Mouse (Mus musculus) midbrain, embryonic 14.5 days (tissue): ENCODE data around the gene Vps16. TPM values are rescaled to one million over a fixed set of nuclear protein-coding genes. Genes with fewer than 3 reads are reported as not detected.

Experiments used
- ATAC-seq: fragments of 200-750 bp; cut with Nextera tagmentation; 2 replicates; pipeline ENCODE4 v1.8.0; 2017; ENCODE audit warnings: moderate number of reproducible peaks, moderate library complexity; ENCODE audit not compliant: low FRiP score, low TSS enrichment
- DNase-seq: peaks from one replicate; pipeline ENCODE4 v3.0.0-alpha.2; 2015
- H3K27ac ChIP-seq: fragments of 300-500 bp; sonication (generic); replicated peaks from 2 replicates; pipeline ENCODE4 v1.5.1; 2014; ENCODE audit warnings: mild to moderate bottlenecking, low read depth, low read length, moderate library complexity
- H3K27me3 ChIP-seq: fragments of 300-500 bp; sonication (generic); 2 replicates; pipeline ENCODE4 v1.6.1; 2014; ENCODE audit warnings: low read length, control low read depth, mixed read lengths; ENCODE audit not compliant: control insufficient read depth, insufficient read depth
- H3K36me3 ChIP-seq: fragments of 300-500 bp; sonication (generic); 2 replicates; pipeline ENCODE4 v1.6.1; 2014; ENCODE audit warnings: low read length, control low read depth; ENCODE audit not compliant: control insufficient read depth, insufficient read depth
- H3K4me1 ChIP-seq: fragments of 300-500 bp; sonication (generic); 2 replicates; pipeline ENCODE4 v1.6.1; 2014; ENCODE audit warnings: mild to moderate bottlenecking, antibody characterized with exemption, low read length, control low read depth; ENCODE audit not compliant: control insufficient read depth, insufficient read depth
- H3K4me2 ChIP-seq: fragments of 300-500 bp; sonication (generic); 2 replicates; pipeline ENCODE4 v1.6.1; 2014; ENCODE audit warnings: mild to moderate bottlenecking, low read length, moderate library complexity
- H3K4me3 ChIP-seq: fragments of 300-500 bp; sonication (generic); replicated peaks from 2 replicates; pipeline ENCODE4 v1.5.1; 2014; ENCODE audit warnings: low read depth, low read length
- H3K9ac ChIP-seq: fragments of 300-500 bp; sonication (generic); replicated peaks from 2 replicates; pipeline ENCODE4 v1.6.1; 2014; ENCODE audit warnings: mild to moderate bottlenecking, low read length, moderate library complexity
- H3K9me3 ChIP-seq: fragments of 300-500 bp; sonication (generic); 2 replicates; pipeline ENCODE4 v1.6.1; 2016; ENCODE audit warnings: low read length, control low read depth, mixed read lengths; ENCODE audit not compliant: control insufficient read depth
- WGBS: fragments of 180-500 bp; shearing (Covaris S2); extraction: QIAGEN DNeasy Blood & Tissue Kit; methylation state at CpG from one replicate; pipeline ENCODE4 v1.1.7; 2014; 5-methylcytosine and 5-hydroxymethylcytosine counted together
- polyA plus RNA-seq: library from polyadenylated mRNA; unstranded; fragments of >200 nt; fragmentation: Nextera tagmentation; extraction: Ambion mirVana; gene quantifications from 2 replicates; pipeline ENCODE4 v1.2.1, GENCODE M21; 2014

Gene Vps16
- polyA plus RNA-seq, 1 experiment from 2014 or later, result 88.6 TPM

DNA sequence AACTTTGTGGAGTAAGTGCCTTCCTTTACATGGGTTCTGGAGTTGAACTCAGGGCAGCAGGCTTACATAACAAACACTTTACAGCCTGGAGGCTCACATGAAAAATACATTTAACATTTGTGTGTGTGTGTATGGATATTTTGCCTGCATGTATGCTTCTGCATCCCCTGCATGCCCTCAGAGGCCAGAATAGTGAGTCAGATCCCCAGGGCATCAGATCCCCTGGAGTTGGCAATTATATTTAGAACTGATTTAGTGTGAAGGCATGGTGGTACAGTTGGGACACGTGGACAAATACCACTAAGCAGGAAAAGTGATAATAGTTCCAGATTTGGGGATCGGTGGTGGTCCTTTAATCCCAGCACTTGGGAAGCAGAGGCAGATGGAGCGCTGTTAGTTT, 35.4 kb downstream of the Vps16 start:
- no peaks in the 10 kb centered on the region for H3K27me3 ChIP-seq
- ATAC-seq (no peak), DNase-seq (no peak)
- H3K4me3 ChIP-seq, result no peak overlapping the region
- H3K4me2 ChIP-seq, result no peak overlapping the region
- no peaks in the 10 kb centered on the region for H3K36me3 ChIP-seq
- no peak overlapping the region for H3K27ac ChIP-seq
- H3K4me1 ChIP-seq, result no peaks in the 10 kb centered on the region
- no peak overlapping the region for H3K9ac ChIP-seq
- H3K9me3 ChIP-seq, result no peaks in the 10 kb centered on the region
- 89% methylated on average over 3 of the region's 3 CpGs for WGBS

GRCm38 (mm10) chr2:130461287-130462071, 37.3 kb downstream of the Vps16 start:
- Histone ChIP-seq H3K9me3 (no peaks in the 10 kb centered on the region), H3K36me3 (no peaks in the 10 kb centered on the region), H3K4me2 (no peak overlapping the region), H3K4me1 (no peaks in the 10 kb centered on the region), H3K27me3 (no peaks in the 10 kb centered on the region), H3K27ac (no peak overlapping the region), H3K4me3 (no peak overlapping the region), H3K9ac (no peak overlapping the region)
- ATAC-seq (no peak), DNase-seq (no peak)
- WGBS, result 82% methylated on average over 15 of the region's 15 CpGs

DNA sequence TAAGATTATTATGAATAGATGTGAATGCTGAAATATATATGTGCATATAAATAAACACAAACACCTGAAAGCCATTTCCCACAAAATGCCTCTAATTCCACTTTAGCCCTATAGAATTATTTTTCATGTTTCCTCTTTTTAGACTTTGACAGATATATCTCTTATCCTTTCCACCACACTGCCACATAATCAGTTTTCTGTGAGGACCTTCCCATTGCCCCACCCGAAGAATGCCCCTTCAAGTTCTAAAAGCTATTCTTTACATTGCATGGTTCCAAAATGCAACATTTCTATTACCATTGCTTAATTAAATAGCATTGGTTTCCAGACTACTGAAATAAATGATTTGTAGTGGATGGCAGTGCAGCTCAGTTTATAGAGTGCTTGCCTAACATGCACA, 42.3 kb downstream of the Vps16 start:
- Histone ChIP-seq H3K9me3 (no peaks in the 10 kb centered on the region), H3K27me3 (no peaks in the 10 kb centered on the region), H3K36me3 (no peaks in the 10 kb centered on the region), H3K9ac (no peak overlapping the region), H3K27ac (no peak overlapping the region), H3K4me2 (no peak overlapping the region), H3K4me1 (peaks cover 10% of the 10 kb centered on the region; the same call in 1 of the 2 replicates), H3K4me3 (no peak overlapping the region)
- 98% methylated on average over 1 of the region's 1 CpGs for WGBS
- DNase-seq, result no peak
- no peak for ATAC-seq

GRCm38 (mm10) chr2:130469366-130469765, 45.2 kb downstream of the Vps16 start:
- ATAC-seq, result no peak
- peak; percentile 72 for DNase-seq

DNA sequence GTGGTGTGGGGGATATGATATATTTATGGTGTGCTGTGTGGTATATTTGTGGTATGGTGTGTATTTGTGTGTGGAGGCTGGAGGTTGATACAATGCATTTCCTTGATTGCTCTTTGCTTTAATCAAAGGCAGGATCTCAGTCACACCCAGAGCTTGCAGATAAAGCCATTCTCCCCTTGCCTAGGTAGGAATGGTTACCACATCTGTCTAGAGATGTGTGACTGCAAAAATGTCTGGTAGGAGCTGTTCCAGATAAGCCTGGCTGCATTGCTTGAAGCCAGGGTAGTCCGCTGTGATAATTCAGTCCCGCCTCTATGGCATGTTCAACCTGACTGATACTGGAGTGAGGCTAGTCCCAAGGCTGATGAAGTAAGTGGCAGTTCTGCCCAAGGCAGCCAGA, 45.8 kb downstream of the Vps16 start:
- H3K9ac ChIP-seq, result no peak overlapping the region
- no peak overlapping the region for H3K4me3 ChIP-seq
- no peak overlapping the region for H3K27ac ChIP-seq
- peaks cover 10% of the 10 kb centered on the region; the same call in 1 of the 2 replicates for H3K4me1 ChIP-seq
- H3K36me3 ChIP-seq, result no peaks in the 10 kb centered on the region
- H3K4me2 ChIP-seq, result no peak overlapping the region
- H3K9me3 ChIP-seq, result no peaks in the 10 kb centered on the region
- no peak for DNase-seq
- H3K27me3 ChIP-seq, result no peaks in the 10 kb centered on the region
- no peak for ATAC-seq
- WGBS, result 62% methylated on average over 2 of the region's 2 CpGs

More at GRCm38 (mm10) chr2:130469366-130469765, 45.2 kb downstream of the Vps16 start:
- H3K4me3 ChIP-seq, result no peak overlapping the region
- 8% methylated on average over 4 of the region's 4 CpGs for WGBS
- no peaks in the 10 kb centered on the region for H3K36me3 ChIP-seq
- H3K9me3 ChIP-seq, result no peaks in the 10 kb centered on the region
- no peak overlapping the region for H3K9ac ChIP-seq
- H3K27ac ChIP-seq, result no peak overlapping the region
- H3K27me3 ChIP-seq, result no peaks in the 10 kb centered on the region
- H3K4me1 ChIP-seq, result peaks cover 10% of the 10 kb centered on the region; the same call in 1 of the 2 replicates
- no peak overlapping the region for H3K4me2 ChIP-seq

- WGBS, result 85% methylated on average over 8 of the region's 8 CpGs
- peaks cover 10% of the 10 kb centered on the region; the same call in 1 of the 2 replicates for H3K4me1 ChIP-seq
These were observed 48.9 kb downstream of the Vps16 start for GRCm38 (mm10) chr2:130472908-130473510.

GRCm38 (mm10) chr2:130475764-130476163, 51.6 kb downstream of the Vps16 start:
- ATAC-seq (no peak), DNase-seq (no peak)
- Histone ChIP-seq H3K4me1 (no peaks in the 10 kb centered on the region), H3K36me3 (no peaks in the 10 kb centered on the region), H3K9ac (no peak overlapping the region), H3K9me3 (0 out of 2 replicates have a peak, but pooled peaks cover 9% of the 10 kb centered on the region), H3K4me3 (no peak overlapping the region), H3K27ac (no peak overlapping the region), H3K4me2 (no peak overlapping the region), H3K27me3 (no peaks in the 10 kb centered on the region)
- 97% methylated on average over 11 of the region's 11 CpGs for WGBS

More at GRCm38 (mm10) chr2:130472908-130473510, 48.9 kb downstream of the Vps16 start:
- DNase-seq (no peak), ATAC-seq (no peak)
- H3K4me3 ChIP-seq, result no peak overlapping the region
- no peaks in the 10 kb centered on the region for H3K9me3 ChIP-seq
- no peak overlapping the region for H3K9ac ChIP-seq
- no peaks in the 10 kb centered on the region for H3K27me3 ChIP-seq
- H3K4me2 ChIP-seq, result no peak overlapping the region
- no peaks in the 10 kb centered on the region for H3K36me3 ChIP-seq
- H3K27ac ChIP-seq, result no peak overlapping the region

GRCm38 (mm10) chr2:130476666-130477297, 52.6 kb downstream of the Vps16 start:
- Histone ChIP-seq H3K9ac (no peak overlapping the region), H3K4me2 (no peak overlapping the region), H3K36me3 (no peaks in the 10 kb centered on the region), H3K4me3 (no peak overlapping the region), H3K4me1 (no peaks in the 10 kb centered on the region), H3K27ac (no peak overlapping the region), H3K9me3 (0 out of 2 replicates have a peak, but pooled peaks cover 9% of the 10 kb centered on the region), H3K27me3 (no peaks in the 10 kb centered on the region)
- WGBS, result 86% methylated on average over 6 of the region's 6 CpGs
- DNase-seq (no peak), ATAC-seq (no peak)
